Comparison of ENCODE assay signal across 9 mouse cellular contexts in genomic region chr8:117403705-117404476, GRCm38 (mm10).
DNase-seq lines count a peak whose midpoint lies in the region; ATAC-seq and TF ChIP-seq lines count a peak whose summit lies in the region.
"Had no signal": no experiment of that assay in that cellular context is flagged by ENCODE, and none has a peak within 500 bp of the region (broad histone marks: within the 10 kb centered on the region; RNA-seq: fewer than 3 reads in every experiment).

No protein-coding gene starts in this region.

- H3K9ac ChIP-seq in forebrain, embryonic 16.5 days (replicated peaks; ENCODE audit: low read depth, low read length), result 0 out of 2 replicates have a peak overlapping the region, but pooled peaks have one; percentile 17

- TF ChIP-seq CTCF in left cerebral cortex, adult 2 months (IDR thresholded peaks at IDR 0.05), result no peak

- WGBS in forebrain, embryonic 16.5 days, result 55% methylated on average over 14 of the region's 14 CpGs

- H3K4me3 ChIP-seq in forebrain, embryonic 16.5 days (replicated peaks; ENCODE audit: low read length), result no peak overlapping the region
- H3K4me3 ChIP-seq in left cerebral cortex, adult 2 months, result no peak overlapping the region

- H3K4me2 ChIP-seq in forebrain, embryonic 16.5 days (ENCODE audit: low read length), result peak overlapping the region; percentile 5; the same call in 1 of the 2 replicates

- no peaks in the 10 kb centered on the region for H3K27me3 ChIP-seq in forebrain, embryonic 16.5 days (replicated peaks; ENCODE audit: control insufficient read depth, insufficient read depth, low read length)

- intact Hi-C loops in left cerebral cortex, postnatal 36 days (cut with DNase I), result no loop called here
- intact Hi-C loops in left cerebral cortex, adult 2 months (cut with DNase I), result no loop called here

- peak; percentile 34 for ATAC-seq in forebrain, embryonic 16.5 days

- H3K9me3 ChIP-seq in forebrain, embryonic 16.5 days (ENCODE audit: control insufficient read depth, low read length), result no peaks in the 10 kb centered on the region

- H3K4me1 ChIP-seq in forebrain, embryonic 16.5 days (replicated peaks; ENCODE audit: control insufficient read depth, insufficient read depth, low read length), result peaks cover 28% of the 10 kb centered on the region

- H3K27ac ChIP-seq in forebrain, embryonic 16.5 days (ENCODE audit: low read length), result peak overlapping the region; percentile 69
- peak overlapping the region; percentile 59 for H3K27ac ChIP-seq in left cerebral cortex, adult 2 months
- H3K27ac ChIP-seq: macrophage had no signal

- no peaks in the 10 kb centered on the region for H3K36me3 ChIP-seq in forebrain, embryonic 16.5 days (ENCODE audit: control insufficient read depth, insufficient read depth)

- peak; percentile 53 for DNase-seq in left cerebral cortex, adult 11 months (ENCODE audit: low spot score)
- no peak for DNase-seq in left cerebral cortex, postnatal 36 days (ENCODE audit: low spot score in 2 of 2)
- DNase-seq in left cerebral cortex, adult 2 months (ENCODE audit: extremely low spot score in 1 of 2, low spot score in 2 of 2), result peak in 1 of 2 experiments; percentile 55
- DNase-seq in right cerebral cortex, postnatal 25 days, result peak; percentile 46
- DNase-seq in adrenal gland, postnatal 4 days (ENCODE audit: low spot score in 2 of 2), result no peak
- no peak for DNase-seq in ovary, postnatal 14 days (ENCODE audit: low spot score)
- DNase-seq in adrenal gland, postnatal 25 days, result no peak

Comparison
In these comparisons a context has a peak if more than half of its experiments do, and no peak if none do; other contexts are left out.
1. DNase-seq: peak in left cerebral cortex, adult 11 months (single experiment) and right cerebral cortex, postnatal 25 days (single experiment); none in left cerebral cortex, postnatal 36 days (0 of 2), adrenal gland, postnatal 4 days (0 of 2), ovary, postnatal 14 days (single experiment) and adrenal gland, postnatal 25 days (single experiment).